Mouse (Mus musculus) stomach, embryonic 16.5 days (tissue): ENCODE measurements at regions not wholly inside any gene's neighbourhood (a gene's known extent, or its start where the extent isn't known, plus 50 kb on each side); places are given as distances from the start of the nearest gene placed in this dataset.

ENCODE experiments used
- ATAC-seq: fragments of 200-750 bp; cut with Nextera tagmentation; 2 replicates; pipeline ENCODE4 v1.8.0; 2017; ENCODE audit warnings: moderate number of reproducible peaks, moderate TSS enrichment; ENCODE audit not compliant: insufficient read depth, low FRiP score
- H3K27ac ChIP-seq: fragments of 300-500 bp; sonication (generic); 2 replicates; pipeline ENCODE4 v1.5.1; 2014; ENCODE audit warnings: low read length
- H3K27me3 ChIP-seq: fragments of 300-500 bp; sonication (generic); 2 replicates; pipeline ENCODE4 v1.6.1; 2014; ENCODE audit warnings: low read length, control low read depth, mixed read lengths; ENCODE audit not compliant: control insufficient read depth, insufficient read depth
- H3K36me3 ChIP-seq: fragments of 300-500 bp; sonication (generic); 2 replicates; pipeline ENCODE4 v1.6.1; 2014; ENCODE audit warnings: low read length; ENCODE audit not compliant: control insufficient read depth, insufficient read depth
- H3K4me1 ChIP-seq: fragments of 300-500 bp; sonication (generic); 2 replicates; pipeline ENCODE4 v1.6.1; 2014; ENCODE audit warnings: low read length, control low read depth, mixed read lengths; ENCODE audit not compliant: control insufficient read depth, insufficient read depth
- H3K4me2 ChIP-seq: fragments of 300-500 bp; sonication (generic); 2 replicates; pipeline ENCODE4 v1.6.1; 2014; ENCODE audit warnings: low read depth, low read length, mixed read lengths
- H3K4me3 ChIP-seq: fragments of 300-500 bp; sonication (generic); replicated peaks from 2 replicates; pipeline ENCODE4 v1.5.1; 2014; ENCODE audit warnings: mild to moderate bottlenecking, low read length
- H3K9ac ChIP-seq: fragments of 300-500 bp; sonication (generic); 2 replicates; pipeline ENCODE4 v1.6.1; 2014; ENCODE audit warnings: low read length
- H3K9me3 ChIP-seq: fragments of 300-500 bp; sonication (generic); replicated peaks from 2 replicates; pipeline ENCODE4 v1.6.1; 2016; ENCODE audit warnings: low read length, control low read depth; ENCODE audit not compliant: control insufficient read depth
- WGBS: fragments of 180-500 bp; shearing (Covaris S2); extraction: QIAGEN DNeasy Blood & Tissue Kit; methylation state at CpG from one replicate; pipeline ENCODE4 v1.1.7; 2014; 5-methylcytosine and 5-hydroxymethylcytosine counted together

- H3K36me3 ChIP-seq, result no peaks in the 10 kb centered on the region
- WGBS, result 39% methylated on average over 7 of the region's 7 CpGs
- no peaks in the 10 kb centered on the region for H3K4me1 ChIP-seq
- H3K4me2 ChIP-seq, result no peak overlapping the region
- no peak overlapping the region for H3K4me3 ChIP-seq
- H3K9me3 ChIP-seq, result no peaks in the 10 kb centered on the region
- no peak overlapping the region for H3K27ac ChIP-seq
- no peak overlapping the region for H3K9ac ChIP-seq
- no peaks in the 10 kb centered on the region for H3K27me3 ChIP-seq
- no peak for ATAC-seq
Observed at GRCm38 (mm10) chr4:89621260-89621659, 58.0 kb upstream of the Dmrta1 start.

DNA sequence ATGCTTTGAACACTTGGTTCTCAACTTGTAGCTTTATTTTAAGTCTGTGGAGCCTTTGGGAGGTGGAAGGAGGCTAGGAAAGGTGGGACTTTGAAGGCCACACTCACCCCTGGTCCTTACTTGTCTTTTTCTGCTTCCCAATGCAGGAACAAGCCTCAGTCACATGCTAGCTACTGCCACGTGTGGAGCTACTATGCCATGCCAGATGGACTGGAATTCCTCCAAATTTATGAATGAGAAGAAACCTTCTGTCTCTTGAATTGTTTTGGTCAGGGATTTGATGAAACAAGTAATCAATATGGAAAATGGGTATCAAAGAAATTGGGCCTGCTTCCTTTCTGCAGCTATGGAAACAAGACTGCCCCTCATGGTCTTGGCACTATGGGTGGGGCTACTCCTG lies 74.5 kb upstream of the Dmrta1 start:
- Histone ChIP-seq H3K27ac (no peak overlapping the region), H3K36me3 (no peaks in the 10 kb centered on the region), H3K9ac (no peak overlapping the region), H3K27me3 (no peaks in the 10 kb centered on the region), H3K4me3 (no peak overlapping the region), H3K4me1 (no peaks in the 10 kb centered on the region), H3K4me2 (no peak overlapping the region), H3K9me3 (no peaks in the 10 kb centered on the region)
- WGBS, result 56% methylated on average over 1 of the region's 1 CpGs
- no peak for ATAC-seq

DNA sequence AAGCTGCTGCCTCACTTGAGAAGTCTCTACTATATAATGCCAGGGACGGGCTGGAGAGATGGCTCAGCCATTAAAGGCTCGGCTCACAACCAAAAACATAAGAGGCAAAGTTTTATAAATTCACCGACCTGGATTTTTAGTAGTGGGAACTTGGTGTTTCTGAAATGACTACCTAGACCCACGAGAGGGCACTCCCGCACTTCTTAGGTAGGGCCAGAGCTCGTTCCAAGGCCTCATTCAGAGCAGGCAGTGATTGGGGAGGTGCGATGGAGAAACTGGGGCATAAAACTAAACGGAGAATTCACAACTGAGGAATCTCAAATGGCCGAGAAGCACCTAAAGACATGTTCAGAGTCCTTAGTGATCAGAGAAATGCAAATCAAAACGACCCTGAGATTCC lies 103.7 kb upstream of the Dmrta1 start:
- no peak overlapping the region for H3K4me3 ChIP-seq
- WGBS, result 18% methylated on average over 10 of the region's 10 CpGs
- no peak overlapping the region for H3K9ac ChIP-seq
- H3K4me1 ChIP-seq, result no peaks in the 10 kb centered on the region
- no peaks in the 10 kb centered on the region for H3K9me3 ChIP-seq
- no peak overlapping the region for H3K27ac ChIP-seq
- no peaks in the 10 kb centered on the region for H3K27me3 ChIP-seq
- no peak overlapping the region for H3K4me2 ChIP-seq
- no peak for ATAC-seq
- H3K36me3 ChIP-seq, result no peaks in the 10 kb centered on the region

GRCm38 (mm10) chr4:89554711-89555466 lies 124.3 kb upstream of the Dmrta1 start:
- ATAC-seq, result no peak
- Histone ChIP-seq H3K4me1 (no peaks in the 10 kb centered on the region), H3K27me3 (no peaks in the 10 kb centered on the region), H3K36me3 (no peaks in the 10 kb centered on the region), H3K9ac (no peak overlapping the region), H3K9me3 (no peaks in the 10 kb centered on the region), H3K4me3 (no peak overlapping the region), H3K27ac (no peak overlapping the region), H3K4me2 (no peak overlapping the region)
- 75% methylated on average over 7 of the region's 7 CpGs for WGBS

GRCm38 (mm10) chr4:89552556-89552955 lies 126.7 kb upstream of the Dmrta1 start:
- no peak for ATAC-seq
- 67% methylated on average over 6 of the region's 6 CpGs for WGBS
- Histone ChIP-seq H3K9ac (no peak overlapping the region), H3K4me2 (no peak overlapping the region), H3K27ac (no peak overlapping the region), H3K4me3 (no peak overlapping the region), H3K4me1 (no peaks in the 10 kb centered on the region), H3K9me3 (no peaks in the 10 kb centered on the region), H3K27me3 (no peaks in the 10 kb centered on the region), H3K36me3 (no peaks in the 10 kb centered on the region)

DNA sequence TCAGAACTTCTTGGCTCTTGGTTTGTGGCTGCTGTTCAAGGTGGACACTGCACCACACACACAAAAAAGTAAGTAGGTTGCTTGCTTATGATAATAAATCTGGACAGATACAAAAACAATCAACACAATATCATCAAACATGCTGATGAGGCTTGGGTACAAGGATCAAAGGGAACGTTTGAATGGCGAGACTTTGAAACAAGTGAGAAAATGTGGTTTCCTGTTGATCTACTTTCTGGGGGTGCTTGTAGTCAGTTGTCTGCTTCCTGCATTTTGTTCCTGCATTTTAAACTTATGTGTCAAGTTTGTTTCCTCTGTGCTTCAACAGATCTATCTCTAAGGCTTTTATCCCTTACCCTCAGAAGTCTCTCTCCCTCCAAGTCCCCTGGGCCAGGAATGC lies 128.7 kb upstream of the Dmrta1 start:
- H3K27me3 ChIP-seq, result no peaks in the 10 kb centered on the region
- no peak overlapping the region for H3K4me2 ChIP-seq
- no peaks in the 10 kb centered on the region for H3K4me1 ChIP-seq
- H3K4me3 ChIP-seq, result no peak overlapping the region
- no peaks in the 10 kb centered on the region for H3K9me3 ChIP-seq
- no peaks in the 10 kb centered on the region for H3K36me3 ChIP-seq
- no peak overlapping the region for H3K9ac ChIP-seq
- no peak overlapping the region for H3K27ac ChIP-seq
- 85% methylated on average over 2 of the region's 2 CpGs for WGBS
- ATAC-seq, result no peak

GRCm38 (mm10) chr4:89532462-89532861 lies 146.8 kb upstream of the Dmrta1 start:
- no peaks in the 10 kb centered on the region for H3K27me3 ChIP-seq
- ATAC-seq, result no peak
- no peak overlapping the region for H3K4me2 ChIP-seq
- WGBS, result 13% methylated on average over 4 of the region's 4 CpGs
- no peaks in the 10 kb centered on the region for H3K36me3 ChIP-seq
- H3K27ac ChIP-seq, result no peak overlapping the region
- H3K9ac ChIP-seq, result no peak overlapping the region
- no peaks in the 10 kb centered on the region for H3K9me3 ChIP-seq
- no peaks in the 10 kb centered on the region for H3K4me1 ChIP-seq
- H3K4me3 ChIP-seq, result no peak overlapping the region

GRCm38 (mm10) chr4:89530050-89530911 lies 149.0 kb upstream of the Dmrta1 start:
- no peaks in the 10 kb centered on the region for H3K4me1 ChIP-seq
- WGBS, result 63% methylated on average over 5 of the region's 5 CpGs
- ATAC-seq, result no peak

GRCm38 (mm10) chr4:89527966-89528365 lies 151.3 kb upstream of the Dmrta1 start:
- no peaks in the 10 kb centered on the region for H3K36me3 ChIP-seq
- no peak overlapping the region for H3K27ac ChIP-seq
- H3K9ac ChIP-seq, result no peak overlapping the region
- no peaks in the 10 kb centered on the region for H3K4me1 ChIP-seq
- no peak overlapping the region for H3K4me2 ChIP-seq
- H3K4me3 ChIP-seq, result no peak overlapping the region
- ATAC-seq, result no peak
- H3K9me3 ChIP-seq, result no peaks in the 10 kb centered on the region
- 66% methylated on average over 1 of the region's 1 CpGs for WGBS
- H3K27me3 ChIP-seq, result peaks cover 14% of the 10 kb centered on the region

More at GRCm38 (mm10) chr4:89530050-89530911, 149.0 kb upstream of the Dmrta1 start:
- no peaks in the 10 kb centered on the region for H3K9me3 ChIP-seq
- H3K36me3 ChIP-seq, result no peaks in the 10 kb centered on the region
- H3K27ac ChIP-seq, result no peak overlapping the region
- no peak overlapping the region for H3K4me3 ChIP-seq
- no peak overlapping the region for H3K9ac ChIP-seq
- H3K4me2 ChIP-seq, result no peak overlapping the region
- peaks cover 12% of the 10 kb centered on the region for H3K27me3 ChIP-seq
